ENCODE assay signal across 7 mouse cellular contexts in the genomic region with DNA sequence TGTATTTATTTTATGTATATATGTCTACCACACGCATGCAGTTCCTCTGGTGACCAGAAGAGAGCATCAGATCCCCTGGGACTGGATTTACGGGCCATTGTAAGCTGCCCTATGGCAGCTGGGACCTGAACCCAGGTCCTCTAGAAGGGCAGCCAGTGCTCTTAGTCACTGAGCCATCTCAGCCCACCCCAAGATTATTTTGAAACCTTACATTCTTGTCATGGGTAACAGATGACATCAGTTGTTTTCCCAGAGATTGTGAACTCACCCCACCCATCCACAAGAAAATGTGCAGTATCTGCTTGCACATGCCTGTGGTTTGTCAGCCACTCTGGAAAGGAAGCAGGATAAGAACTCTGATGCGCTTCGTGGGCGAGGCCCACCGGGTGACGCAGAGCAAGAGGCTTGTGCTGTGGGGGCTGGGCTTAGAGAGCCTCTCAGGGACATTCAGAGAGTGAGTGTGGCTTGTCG. TPM values are rescaled to one million over a fixed set of nuclear protein-coding genes. Genes with fewer than 3 reads are reported as not detected.
DNase-seq lines count a peak whose midpoint lies in the region; ATAC-seq lines count a peak whose summit lies in the region.

No protein-coding gene starts in this region.

- DNase-seq in 416B (ENCODE audit: low read depth) = peak; percentile 86
- DNase-seq in CD4-positive helper T cell, adult 2 months (ENCODE audit: low read depth, low spot score) = peak; percentile 35
- peak; percentile 98 for DNase-seq in heart, adult 11 months
- peak; percentile 51 for DNase-seq in liver, embryonic 11.5 days (ENCODE audit: low spot score)
- no peak for DNase-seq in embryo, embryonic 10 days (ENCODE audit: low spot score)
- no peak for DNase-seq in thymus, adult 18-20 months
- DNase-seq in frontal cortex, postnatal 10 days (ENCODE audit: low spot score in 2 of 2) = no peak

- ATAC-seq in liver, embryonic 11.5 days (replicated peaks; ENCODE audit: low FRiP score) = peak; percentile 90

- 0 out of 2 replicates have a peak, but pooled peaks cover 6% of the 10 kb centered on the region for H3K4me1 ChIP-seq in liver, embryonic 11.5 days (replicated peaks; ENCODE audit: control insufficient read depth, insufficient read depth, low read length)

- H3K9ac ChIP-seq in liver, embryonic 11.5 days (ENCODE audit: low read depth, low read length) = no peak overlapping the region

- H3K4me2 ChIP-seq in liver, embryonic 11.5 days = no peak overlapping the region

- peaks cover 3% of the 10 kb centered on the region; the same call in 1 of the 2 replicates for H3K9me3 ChIP-seq in liver, embryonic 11.5 days (ENCODE audit: control insufficient read depth, low read length)

- H3K27ac ChIP-seq in liver, embryonic 11.5 days (ENCODE audit: low read depth, low read length) = no peak overlapping the region

- 38% methylated on average over 8 of the region's 8 CpGs for WGBS in liver, embryonic 11.5 days

- H3K36me3 ChIP-seq in liver, embryonic 11.5 days (ENCODE audit: control insufficient read depth, insufficient read depth, low read length) = peaks cover 36% of the 10 kb centered on the region

- H3K27me3 ChIP-seq in liver, embryonic 11.5 days (replicated peaks; ENCODE audit: control insufficient read depth, insufficient read depth, low read length) = no peaks in the 10 kb centered on the region

- H3K4me3 ChIP-seq in liver, embryonic 11.5 days (ENCODE audit: low read depth, low read length) = no peak overlapping the region

RNA-seq across cellular contexts. Expression of a gene that starts 37.9 kb away (rescaled TPM):
- polyA plus RNA-seq in liver, embryonic 11.5 days (2014; fragmentation: Nextera tagmentation; extraction: Ambion mirVana) = 26.2 and 28.3 TPM in 2 replicates

Comparison
In these comparisons a context has a peak if more than half of its experiments do, and no peak if none do; other contexts are left out.
1. DNase-seq: peak in 416B (single experiment), CD4-positive helper T cell, adult 2 months (single experiment), heart, adult 11 months (single experiment) and liver, embryonic 11.5 days (single experiment); none in embryo, embryonic 10 days (single experiment), thymus, adult 18-20 months (0 of 2) and frontal cortex, postnatal 10 days (0 of 2).